Mouse (Mus musculus) CH12.LX (cell line): Measurements from ENCODE around the gene Abhd2. TPM values are rescaled to one million over a fixed set of nuclear protein-coding genes. Genes with fewer than 3 reads are reported as not detected.

Experiments
- DNase-seq: peaks from one replicate; pipeline ENCODE4 v3.0.0-alpha.2; 2013; ENCODE audit errors: extremely low read depth
- H3K27ac ChIP-seq: 2 replicates; pipeline ENCODE4 v1.5.1; 2012; ENCODE audit warnings: low read depth, mild to moderate bottlenecking, control low read depth, moderate library complexity; ENCODE audit not compliant: insufficient read depth
- H3K27me3 ChIP-seq: replicated peaks from 2 replicates; pipeline ENCODE3; 2012; ENCODE audit warnings: inconsistent platforms
- H3K36me3 ChIP-seq, 2 experiments: replicated peaks in 1 of 2; 2 replicates each; pipeline versions ENCODE3 to v1.6.1; 2012; ENCODE audit warnings: inconsistent platforms in 1 of 2, low read length in 1 of 2, mild to moderate bottlenecking in 1 of 2, mixed read lengths in 1 of 2, moderate library complexity in 1 of 2; ENCODE audit not compliant: control insufficient read depth in 1 of 2, insufficient read depth in 1 of 2
- H3K4me1 ChIP-seq, 2 experiments: 2 replicates each; pipeline ENCODE4 v1.6.1; 2012; ENCODE audit warnings: inconsistent platforms in 1 of 2, moderate library complexity in 1 of 2; ENCODE audit not compliant: insufficient read depth in 2 of 2, control insufficient read depth in 1 of 2
- H3K4me2 ChIP-seq: 2 replicates; pipeline ENCODE4 v1.6.1; 2012; ENCODE audit warnings: low read depth, mild to moderate bottlenecking, control low read depth; ENCODE audit not compliant: poor library complexity, insufficient read depth, severe bottlenecking
- H3K4me3 ChIP-seq, 3 experiments: fragments of 150-350 bp in 1 of 3; sonication (generic) in 1 of 3; replicated peaks in 1 of 3; 2 replicates each; pipeline versions ENCODE3 to v1.5.1; 2011 to 2012; ENCODE audit warnings: low read depth in 2 of 3, low read length in 2 of 3, mild to moderate bottlenecking in 2 of 3, moderate library complexity in 2 of 3, control low read depth in 1 of 3, improper control_type of control experiment in 1 of 3, inconsistent platforms in 1 of 3, mixed read lengths in 1 of 3; ENCODE audit not compliant: poor library complexity in 1 of 3
- H3K79me2 ChIP-seq: replicated peaks from 2 replicates; pipeline ENCODE4 v1.6.1; 2012; ENCODE audit warnings: mild to moderate bottlenecking, moderate library complexity; ENCODE audit not compliant: control insufficient read depth, poor library complexity, insufficient read depth, severe bottlenecking; ENCODE audit errors: extremely low read depth
- H3K9ac ChIP-seq: 2 replicates; pipeline ENCODE4 v1.6.1; 2012; ENCODE audit warnings: low read depth, mild to moderate bottlenecking, control low read depth, moderate library complexity; ENCODE audit not compliant: insufficient read depth
- H3K9me3 ChIP-seq: replicated peaks from 2 replicates; pipeline ENCODE3; 2012; ENCODE audit warnings: low read length, inconsistent platforms, mixed read lengths
- ETS1 ChIP-seq: conservative IDR thresholded peaks from 2 replicates; pipeline ENCODE4 v1.6.1; 2012; ENCODE audit warnings: low read depth, mild to moderate bottlenecking, inconsistent platforms, low read length, improper control_type of control experiment, moderate library complexity
- GABPA ChIP-seq: IDR thresholded peaks from 2 replicates; pipeline ENCODE4 v1.6.1; 2012; ENCODE audit warnings: low read depth, low read length, improper control_type of control experiment, inconsistent platforms; ENCODE audit not compliant: insufficient replicate concordance
- MEF2A ChIP-seq: IDR thresholded peaks from 2 replicates; pipeline ENCODE4 v1.6.1; 2014; ENCODE audit warnings: low read depth, mild to moderate bottlenecking, inconsistent platforms, low read length, improper control_type of control experiment, borderline replicate concordance
- NELFE ChIP-seq: IDR thresholded peaks from 2 replicates; pipeline ENCODE4 v1.6.1; 2011; ENCODE audit warnings: low read depth, low read length, improper control_type of control experiment
- NRF1 ChIP-seq: IDR thresholded peaks from 2 replicates; pipeline ENCODE4 v1.6.1; 2014; ENCODE audit warnings: low read depth, mild to moderate bottlenecking, inconsistent platforms, low read length, improper control_type of control experiment, moderate library complexity
- POLR2A ChIP-seq: IDR thresholded peaks from 2 replicates; pipeline ENCODE4 v1.6.1; 2011; ENCODE audit warnings: low read depth, mild to moderate bottlenecking, improper control_type of control experiment, low read length
- SIN3A ChIP-seq: IDR thresholded peaks from 2 replicates; pipeline ENCODE4 v1.6.1; 2012; ENCODE audit warnings: low read length, improper control_type of control experiment, inconsistent platforms
- TBP ChIP-seq: conservative IDR thresholded peaks from 2 replicates; pipeline ENCODE4 v1.6.1; 2011; ENCODE audit warnings: low read depth, low read length, improper control_type of control experiment
- TCF12 ChIP-seq: IDR thresholded peaks from 2 replicates; pipeline ENCODE4 v1.6.1; 2014; ENCODE audit warnings: low read depth, mild to moderate bottlenecking, inconsistent platforms, low read length, improper control_type of control experiment
- USF2 ChIP-seq: conservative IDR thresholded peaks from 2 replicates; pipeline ENCODE4 v1.6.1; 2011; ENCODE audit warnings: low read depth, low read length, improper control_type of control experiment
- ZKSCAN1 ChIP-seq: IDR thresholded peaks from 2 replicates; pipeline ENCODE4 v1.6.1; 2012; ENCODE audit warnings: low read depth, inconsistent platforms, low read length, improper control_type of control experiment, borderline replicate concordance
- ZNF384 ChIP-seq: IDR thresholded peaks from 2 replicates; pipeline ENCODE4 v1.6.1; 2012; ENCODE audit warnings: low read depth, low read length, improper control_type of control experiment, inconsistent platforms
- dilution Hi-C: fragments of 300-500 bp; cut with MboI; formaldehyde crosslinking; loops from 2 replicates; pipeline ENCODE4 v1.14.3; 2020; ENCODE audit warnings: low sequenced_read_pairs; ENCODE audit not compliant: extremely low pct_unique_long_range_greater_than_20kb, extremely low pct_ligation_motif_present
- in situ Hi-C: fragments of 300-500 bp; cut with MboI; formaldehyde crosslinking; loops from 3 replicates; pipeline ENCODE4 v1.14.3; 2019; ENCODE audit warnings: low sequenced_read_pairs, low pct_ligation_motif_present, low pct_unique_long_range_greater_than_20kb, mixed read lengths
- polyA plus RNA-seq: library from polyadenylated mRNA; unstranded; fragments of >175 nt; gene quantifications from 2 replicates; pipeline ENCODE4 v1.2.1, GENCODE M21; 2012; ENCODE audit warnings: low read depth; ENCODE audit not compliant: insufficient read length
- total RNA-seq, 2 experiments: library from RNA; depleted of rRNA; stranded (reverse); fragments of 300-350 nt in 1 of 2; fragments of >200 nt in 1 of 2; gene quantifications; 2 replicates each; pipeline ENCODE4 v1.2.3; 2012 to 2014

Abhd2 gene
- total and polyA plus RNA-seq, 3 experiments: 6.0 to 15.4 (median 9.9) TPM

- DNase-seq: no peak
- Histone ChIP-seq H3K9ac (no peak overlapping the region), H3K79me2 (no peaks in the 10 kb centered on the region), H3K27ac (no peak overlapping the region), H3K9me3 (no peaks in the 10 kb centered on the region), H3K4me2 (no peak overlapping the region), H3K4me3 (no peak overlapping the region), H3K36me3 (peaks cover 45 to 85% of the 10 kb centered on the region in 2 experiments), H3K4me1 (peaks cover 0 to 14% of the 10 kb centered on the region in 2 experiments; a peak in 1 of 4 replicates), H3K27me3 (no peaks in the 10 kb centered on the region)
- in situ Hi-C loops: loop anchor here (25.0 kb wide), 1 partner anchor 446 kb away; the partner anchor contains the start of gene Isg20
- dilution Hi-C loops: no loop called here
- TF ChIP-seq TCF12: no peak
- TF ChIP-seq ZNF384: no peak
- TF ChIP-seq ZKSCAN1: no peak
- TF ChIP-seq GABPA: no peak
- no peak for TF ChIP-seq POLR2A
- no peak for TF ChIP-seq USF2
- no peak for TF ChIP-seq NELFE
- TF ChIP-seq SIN3A: no peak
Measured at GRCm38 (mm10) chr7:79358350-79359182, 85.6 kb downstream of the Abhd2 start.

GRCm38 (mm10) chr7:79359183-79359435 lies 86.1 kb downstream of the Abhd2 start:
- dilution Hi-C loops (no loop called here), in situ Hi-C loops (loop anchor here (25.0 kb wide), 1 partner anchor 447 kb away; the partner anchor contains the start of gene Isg20)
- no peaks in the 10 kb centered on the region for H3K9me3 ChIP-seq
- no peaks in the 10 kb centered on the region for H3K79me2 ChIP-seq
- H3K4me2 ChIP-seq: no peak overlapping the region
- TF ChIP-seq USF2 (no peak), TBP (no peak), ETS1 (no peak), NRF1 (no peak)
- H3K4me3 ChIP-seq: no peak overlapping the region
- H3K4me1 ChIP-seq: peaks cover 0 to 19% of the 10 kb centered on the region in 2 experiments; a peak in 2 of 4 replicates
- H3K27ac ChIP-seq: no peak overlapping the region
- no peak overlapping the region for H3K9ac ChIP-seq
- peaks cover 41 to 82% of the 10 kb centered on the region in 2 experiments for H3K36me3 ChIP-seq
- DNase-seq: no peak
- H3K27me3 ChIP-seq: no peaks in the 10 kb centered on the region

GRCm38 (mm10) chr7:79360056-79360455 lies 87.1 kb downstream of the Abhd2 start:
- Histone ChIP-seq H3K36me3 (peaks cover 35 to 78% of the 10 kb centered on the region in 2 experiments), H3K9ac (no peak overlapping the region), H3K4me2 (no peak overlapping the region), H3K9me3 (no peaks in the 10 kb centered on the region), H3K79me2 (no peaks in the 10 kb centered on the region), H3K4me1 (peaks cover 0 to 19% of the 10 kb centered on the region in 2 experiments; a peak in 2 of 4 replicates), H3K4me3 (no peak overlapping the region), H3K27me3 (no peaks in the 10 kb centered on the region), H3K27ac (no peak overlapping the region)
- TF ChIP-seq NELFE: no peak
- peak; percentile 52; the same call in 1 of the 2 replicates for TF ChIP-seq MEF2A
- TF ChIP-seq ETS1: no peak
- dilution Hi-C loops (no loop called here), in situ Hi-C loops (loop anchor here (25.0 kb wide), 1 partner anchor 448 kb away; the partner anchor contains the start of gene Isg20)
- no peak for DNase-seq
